Mouse (Mus musculus) left cerebral cortex, adult 18-20 months (tissue): ENCODE measurements around the gene Iqsec3. TPM values are rescaled to one million over a fixed set of nuclear protein-coding genes. Genes with fewer than 3 reads are reported as not detected.

Source experiments
- DNase-seq, 2 experiments: peaks; one replicate each; pipeline ENCODE4 v3.0.0; 2021 to 2022; ENCODE audit warnings: low spot score in 2 of 2, mixed read lengths in 1 of 2
- total RNA-seq, 2 experiments: library from RNA; stranded (reverse); gene quantifications; 2 replicates each; pipeline ENCODE4 v1.2.3; 2021

Gene Iqsec3
- total RNA-seq, 2 experiments from 2014 or later: 108 to 115 TPM

GRCm38 (mm10) chr6:121371197-121371980 lies 102.1 kb downstream of the Iqsec3 start:
- DNase-seq: peak in 1 of 2 experiments; percentile 35

GRCm38 (mm10) chr6:121367099-121367498 lies 106.4 kb downstream of the Iqsec3 start:
- DNase-seq: no peak

GRCm38 (mm10) chr6:121366537-121366936 lies 106.9 kb downstream of the Iqsec3 start:
- DNase-seq: peak in 1 of 2 experiments; percentile 45

GRCm38 (mm10) chr6:121363956-121364355 lies 109.5 kb downstream of the Iqsec3 start:
- DNase-seq: no peak

- no peak for DNase-seq
These were observed 110.4 kb downstream of the Iqsec3 start for GRCm38 (mm10) chr6:121363061-121363460.

- DNase-seq: no peak
These were observed 116.2 kb downstream of the Iqsec3 start for GRCm38 (mm10) chr6:121357232-121357631.

GRCm38 (mm10) chr6:121356041-121356440 lies 117.4 kb downstream of the Iqsec3 start:
- no peak for DNase-seq

- no peak for DNase-seq
These were observed 121.2 kb downstream of the Iqsec3 start for GRCm38 (mm10) chr6:121352276-121352675.

GRCm38 (mm10) chr6:121346428-121346827 lies 127.0 kb downstream of the Iqsec3 start:
- no peak for DNase-seq

- DNase-seq: no peak
These were observed 129.1 kb downstream of the Iqsec3 start for GRCm38 (mm10) chr6:121344329-121344728.

- DNase-seq: no peak
These were observed 129.7 kb downstream of the Iqsec3 start for GRCm38 (mm10) chr6:121343771-121344123.

- no peak for DNase-seq
These were observed 130.3 kb downstream of the Iqsec3 start, which contains the start of gene Slc6a12 for GRCm38 (mm10) chr6:121343026-121343770. TSS of gene Slc6a12 (plus strand) at chr6:121343076.

- DNase-seq: no peak
These were observed 131.8 kb downstream of the Iqsec3 start for GRCm38 (mm10) chr6:121341650-121342049.

GRCm38 (mm10) chr6:121338519-121338896 lies 135.0 kb downstream of the Iqsec3 start:
- no peak for DNase-seq

- DNase-seq: peak; percentile 84 to 86
These were observed 135.5 kb downstream of the Iqsec3 start for GRCm38 (mm10) chr6:121337770-121338518.

- no peak for DNase-seq
These were observed 136.2 kb downstream of the Iqsec3 start for GRCm38 (mm10) chr6:121337229-121337628.

GRCm38 (mm10) chr6:121336558-121336957 lies 136.9 kb downstream of the Iqsec3 start:
- DNase-seq: no peak

GRCm38 (mm10) chr6:121335841-121336240 lies 137.6 kb downstream of the Iqsec3 start:
- no peak for DNase-seq

- DNase-seq: peak in 1 of 2 experiments; percentile 13
These were observed 143.5 kb downstream of the Iqsec3 start for GRCm38 (mm10) chr6:121329848-121330508.

GRCm38 (mm10) chr6:121328417-121328884 lies 145.0 kb downstream of the Iqsec3 start:
- peak; percentile 7 to 8 for DNase-seq
